Mouse (Mus musculus): Measurements from ENCODE around the gene Ube2ql1. TPM values are rescaled to one million over a fixed set of nuclear protein-coding genes. Genes with fewer than 3 reads are reported as not detected.

Gene Ube2ql1
- total RNA-seq, 1 experiment = 0.76 TPM

GRCm38 (mm10) chr13:69732636-69733035 is 7.1 kb downstream of the Ube2ql1 start:
- no peak for DNase-seq (ENCODE audit: low read depth, low spot score)
- in situ Hi-C loops (cut with MboI; ENCODE audit: low sequenced_read_pairs in 2 of 2, unreplicated experiment in 2 of 2) = no loop called here
- no peaks in the 10 kb centered on the region for H3K4me1 ChIP-seq (ENCODE audit: control insufficient read depth in 2 of 2, insufficient read depth in 2 of 2, low read length in 2 of 2, poor library complexity in 1 of 2)
- H3K36me3 ChIP-seq (ENCODE audit: control insufficient read depth, insufficient read depth, low read length, poor library complexity, severe bottlenecking) = no peaks in the 10 kb centered on the region
- H3K9me3 ChIP-seq (ENCODE audit: control insufficient read depth, insufficient read depth, low read depth, low read length) = no peaks in the 10 kb centered on the region
- H3K9ac ChIP-seq (ENCODE audit: insufficient read depth, low read depth, low read length, poor library complexity, severe bottlenecking) = no peak overlapping the region
- TF ChIP-seq CHD2 (IDR thresholded peaks at IDR 0.05; ENCODE audit: low read depth, low read length) (no peak), ZNF384 (IDR thresholded peaks at IDR 0.05; ENCODE audit: low read depth, low read length) (no peak), MAFK (IDR thresholded peaks at IDR 0.05; ENCODE audit: insufficient read depth, low read depth, low read length) (no peak), ZC3H11A (IDR thresholded peaks at IDR 0.05; ENCODE audit: borderline replicate concordance, low read depth, low read length) (no peak), HCFC1 (IDR thresholded peaks at IDR 0.05; ENCODE audit: borderline replicate concordance, insufficient read depth, low read length) (no peak)
- H3K27ac ChIP-seq (ENCODE audit: insufficient read depth, low read depth, low read length, poor library complexity, severe bottlenecking) = no peak overlapping the region
- no peak overlapping the region for H3K4me3 ChIP-seq (ENCODE audit: insufficient read depth in 1 of 2, low read depth in 1 of 2, low read length in 2 of 2, poor library complexity in 1 of 2, severe bottlenecking in 1 of 2)

- in situ Hi-C loops (cut with MboI; ENCODE audit: low sequenced_read_pairs in 2 of 2, unreplicated experiment in 2 of 2) = no loop called here
- no peak for DNase-seq (ENCODE audit: low read depth, low spot score)
- TF ChIP-seq ZNF384 (IDR thresholded peaks at IDR 0.05; ENCODE audit: low read depth, low read length) (no peak), HCFC1 (IDR thresholded peaks at IDR 0.05; ENCODE audit: borderline replicate concordance, insufficient read depth, low read length) (no peak), CHD2 (IDR thresholded peaks at IDR 0.05; ENCODE audit: low read depth, low read length) (no peak), MAFK (IDR thresholded peaks at IDR 0.05; ENCODE audit: insufficient read depth, low read depth, low read length) (no peak), ZC3H11A (IDR thresholded peaks at IDR 0.05; ENCODE audit: borderline replicate concordance, low read depth, low read length) (no peak)
- H3K36me3 ChIP-seq (ENCODE audit: control insufficient read depth, insufficient read depth, low read length, poor library complexity, severe bottlenecking) = no peaks in the 10 kb centered on the region
- no peaks in the 10 kb centered on the region for H3K4me1 ChIP-seq (ENCODE audit: control insufficient read depth in 2 of 2, insufficient read depth in 2 of 2, low read length in 2 of 2, poor library complexity in 1 of 2)
- no peaks in the 10 kb centered on the region for H3K9me3 ChIP-seq (ENCODE audit: control insufficient read depth, insufficient read depth, low read depth, low read length)
- no peak overlapping the region for H3K27ac ChIP-seq (ENCODE audit: insufficient read depth, low read depth, low read length, poor library complexity, severe bottlenecking)
- no peak overlapping the region for H3K4me3 ChIP-seq (ENCODE audit: insufficient read depth in 1 of 2, low read depth in 1 of 2, low read length in 2 of 2, poor library complexity in 1 of 2, severe bottlenecking in 1 of 2)
- H3K9ac ChIP-seq (ENCODE audit: insufficient read depth, low read depth, low read length, poor library complexity, severe bottlenecking) = no peak overlapping the region
Observed at GRCm38 (mm10) chr13:69725376-69725775, 14.3 kb downstream of the Ube2ql1 start.

GRCm38 (mm10) chr13:69721141-69721540 is 18.5 kb downstream of the Ube2ql1 start:
- no peak overlapping the region for H3K27ac ChIP-seq (ENCODE audit: insufficient read depth, low read depth, low read length, poor library complexity, severe bottlenecking)
- TF ChIP-seq ZC3H11A (IDR thresholded peaks at IDR 0.05; ENCODE audit: borderline replicate concordance, low read depth, low read length) = no peak
- TF ChIP-seq HCFC1 (IDR thresholded peaks at IDR 0.05; ENCODE audit: borderline replicate concordance, insufficient read depth, low read length) = no peak
- TF ChIP-seq MAFK (IDR thresholded peaks at IDR 0.05; ENCODE audit: insufficient read depth, low read depth, low read length) = no peak
- no peak for TF ChIP-seq ZNF384 (IDR thresholded peaks at IDR 0.05; ENCODE audit: low read depth, low read length)
- TF ChIP-seq CHD2 (IDR thresholded peaks at IDR 0.05; ENCODE audit: low read depth, low read length) = no peak
- no peaks in the 10 kb centered on the region for H3K9me3 ChIP-seq (ENCODE audit: control insufficient read depth, insufficient read depth, low read depth, low read length)
- peaks cover 0 to 6% of the 10 kb centered on the region in 2 experiments; a peak in 3 of 4 replicates for H3K4me1 ChIP-seq (ENCODE audit: control insufficient read depth in 2 of 2, insufficient read depth in 2 of 2, low read length in 2 of 2, poor library complexity in 1 of 2)
- no peaks in the 10 kb centered on the region for H3K36me3 ChIP-seq (ENCODE audit: control insufficient read depth, insufficient read depth, low read length, poor library complexity, severe bottlenecking)
- DNase-seq (ENCODE audit: low read depth, low spot score) = no peak
- in situ Hi-C loops (cut with MboI; ENCODE audit: low sequenced_read_pairs in 2 of 2, unreplicated experiment in 2 of 2) = no loop called here
- no peak overlapping the region for H3K9ac ChIP-seq (ENCODE audit: insufficient read depth, low read depth, low read length, poor library complexity, severe bottlenecking)
- H3K4me3 ChIP-seq (ENCODE audit: insufficient read depth in 1 of 2, low read depth in 1 of 2, low read length in 2 of 2, poor library complexity in 1 of 2, severe bottlenecking in 1 of 2) = no peak overlapping the region

- DNase-seq (ENCODE audit: low read depth, low spot score) = peak; percentile 30
- TF ChIP-seq MAFK (IDR thresholded peaks at IDR 0.05; ENCODE audit: insufficient read depth, low read depth, low read length) = peak; percentile 93
- TF ChIP-seq HCFC1 (IDR thresholded peaks at IDR 0.05; ENCODE audit: borderline replicate concordance, insufficient read depth, low read length) = no peak
Observed at GRCm38 (mm10) chr13:69717860-69718598, 21.7 kb downstream of the Ube2ql1 start.

More at GRCm38 (mm10) chr13:69717860-69718598, 21.7 kb downstream of the Ube2ql1 start:
- no peak overlapping the region for H3K27ac ChIP-seq (ENCODE audit: insufficient read depth, low read depth, low read length, poor library complexity, severe bottlenecking)
- no peak overlapping the region for H3K4me3 ChIP-seq (ENCODE audit: insufficient read depth in 1 of 2, low read depth in 1 of 2, low read length in 2 of 2, poor library complexity in 1 of 2, severe bottlenecking in 1 of 2)
- H3K9ac ChIP-seq (ENCODE audit: insufficient read depth, low read depth, low read length, poor library complexity, severe bottlenecking) = no peak overlapping the region
- H3K36me3 ChIP-seq (ENCODE audit: control insufficient read depth, insufficient read depth, low read length, poor library complexity, severe bottlenecking) = no peaks in the 10 kb centered on the region
- in situ Hi-C loops (cut with MboI; ENCODE audit: low sequenced_read_pairs in 2 of 2, unreplicated experiment in 2 of 2) = no loop called here
- H3K9me3 ChIP-seq (ENCODE audit: control insufficient read depth, insufficient read depth, low read depth, low read length) = no peaks in the 10 kb centered on the region
- H3K4me1 ChIP-seq (ENCODE audit: control insufficient read depth in 2 of 2, insufficient read depth in 2 of 2, low read length in 2 of 2, poor library complexity in 1 of 2) = peaks cover 0 to 6% of the 10 kb centered on the region in 2 experiments; a peak in 3 of 4 replicates
